Mouse (Mus musculus) midbrain, embryonic 10.5 days (tissue): ENCODE results near the gene Ugt1a5. TPM values are rescaled to one million over a fixed set of nuclear protein-coding genes. Genes with fewer than 3 reads are reported as not detected.
"Not testable (repeated sequence)": the region's sequence is repeated elsewhere in the genome, so short reads cannot be mapped to it uniquely, and the experiment has no call there.

Experiments
- DNase-seq: peaks from one replicate; pipeline ENCODE4 v3.0.0-alpha.2; 2017; ENCODE audit warnings: low spot score
- H3K27ac ChIP-seq: fragments of 300-500 bp; sonication (generic); replicated peaks from 2 replicates; pipeline ENCODE4 v1.5.1; 2016; ENCODE audit warnings: mild to moderate bottlenecking
- H3K27me3 ChIP-seq: fragments of 300-500 bp; sonication (generic); 2 replicates; pipeline ENCODE4 v1.6.1; 2016; ENCODE audit warnings: low read depth, mild to moderate bottlenecking; ENCODE audit not compliant: poor library complexity, severe bottlenecking
- H3K36me3 ChIP-seq: fragments of 300-500 bp; sonication (generic); 2 replicates; pipeline ENCODE4 v1.6.1; 2016; ENCODE audit warnings: mild to moderate bottlenecking, moderate library complexity
- H3K4me1 ChIP-seq: fragments of 300-500 bp; sonication (generic); 2 replicates; pipeline ENCODE4 v1.6.1; 2016
- H3K4me3 ChIP-seq: fragments of 300-500 bp; sonication (generic); 2 replicates; pipeline ENCODE4 v1.5.1; 2016; ENCODE audit warnings: mild to moderate bottlenecking, moderate library complexity
- H3K9me3 ChIP-seq: fragments of 300-500 bp; sonication (generic); replicated peaks from 2 replicates; pipeline ENCODE4 v1.6.1; 2016; ENCODE audit warnings: mild to moderate bottlenecking
- WGBS: fragments of 180-500 bp; shearing (Covaris S2); methylation state at CpG from one replicate; pipeline ENCODE4 v1.1.7; 2016; 5-methylcytosine and 5-hydroxymethylcytosine counted together
- polyA plus RNA-seq: library from polyadenylated mRNA; unstranded; fragments of >200 nt; fragmentation: Nextera tagmentation; extraction: Ambion mirVana; gene quantifications from 2 replicates; pipeline ENCODE4 v1.2.1, GENCODE M21; 2016

The Ugt1a5 gene
- not detected in 2 replicates for polyA plus RNA-seq

DNA sequence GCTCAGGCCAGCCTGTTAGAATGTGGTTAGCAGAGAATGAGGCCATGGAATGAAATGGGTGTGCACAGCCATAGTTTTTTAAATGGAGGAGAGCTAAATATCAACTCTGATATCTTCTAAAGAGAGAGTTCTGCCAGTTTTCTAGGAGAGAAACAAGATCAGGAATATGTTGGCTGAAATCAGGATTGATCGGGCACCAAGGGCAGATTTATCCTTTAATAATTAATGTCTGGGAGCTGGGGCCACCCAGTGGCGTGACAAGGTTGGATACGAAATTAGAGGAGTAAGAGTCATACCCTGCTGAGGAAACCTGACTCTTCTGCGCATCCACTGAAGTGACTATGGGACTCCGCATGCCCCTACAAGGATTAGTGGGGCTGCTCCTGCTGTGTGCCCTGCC lies at the start of gene Ugt1a5:
Ugt1a5 (plus strand) TSS at position 302 of the 400 bp plus-strand sequence.
- Histone ChIP-seq H3K27me3 (no peaks in the 10 kb centered on the region), H3K27ac (no peak within 1 kb of the TSS), H3K4me1 (no peaks in the 10 kb centered on the region), H3K9me3 (0 out of 2 replicates have a peak, but pooled peaks cover under 1% of the 10 kb centered on the region), H3K4me3 (no peak within 1 kb of the TSS), H3K36me3 (no peaks in the 10 kb centered on the region)
- 71% methylated on average over 5 of the region's 5 CpGs for WGBS
- DNase-seq: no peak

DNA sequence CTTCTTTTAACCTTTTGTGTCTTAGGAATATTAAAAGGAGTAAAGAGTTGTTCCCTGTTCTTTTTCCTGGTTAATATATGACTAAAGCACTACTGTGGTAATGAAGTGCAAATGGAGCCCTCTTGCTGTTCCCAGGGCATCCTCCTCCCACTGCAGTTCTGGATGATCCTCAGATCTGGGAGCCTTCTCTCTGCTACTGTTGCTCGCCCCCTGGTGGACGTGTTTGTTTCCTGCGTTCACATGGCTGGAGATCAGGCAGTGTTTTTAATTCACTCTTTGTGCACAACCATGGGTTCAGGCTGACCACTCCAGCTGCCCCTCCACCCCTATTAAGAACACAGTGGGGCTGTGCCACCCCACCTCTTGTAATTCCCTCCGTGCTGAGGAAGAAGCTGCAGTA lies 45.3 kb upstream of the Ugt1a5 start:
- H3K4me1 ChIP-seq, DNase-seq, H3K27me3 ChIP-seq, H3K27ac ChIP-seq, H3K4me3 ChIP-seq, H3K9me3 ChIP-seq, H3K36me3 ChIP-seq: not testable (repeated sequence)
- WGBS: 12% methylated on average over 4 of the region's 4 CpGs

GRCm38 (mm10) chr1:88121521-88121920 lies 44.3 kb upstream of the Ugt1a5 start:
- not testable (repeated sequence) for H3K9me3 ChIP-seq, H3K4me1 ChIP-seq
- WGBS: no CpG with 5 or more reads among the region's 1 CpGs

GRCm38 (mm10) chr1:88125827-88126360 lies 39.9 kb upstream of the Ugt1a5 start:
- H3K36me3 ChIP-seq, DNase-seq, H3K27ac ChIP-seq, H3K27me3 ChIP-seq, H3K9me3 ChIP-seq, H3K4me3 ChIP-seq, H3K4me1 ChIP-seq: not testable (repeated sequence)
- WGBS: 77% methylated on average over 4 of the region's 4 CpGs

More at GRCm38 (mm10) chr1:88121521-88121920, 44.3 kb upstream of the Ugt1a5 start:
- H3K27ac ChIP-seq, H3K36me3 ChIP-seq, DNase-seq, H3K4me3 ChIP-seq, H3K27me3 ChIP-seq: not testable (repeated sequence)

DNA sequence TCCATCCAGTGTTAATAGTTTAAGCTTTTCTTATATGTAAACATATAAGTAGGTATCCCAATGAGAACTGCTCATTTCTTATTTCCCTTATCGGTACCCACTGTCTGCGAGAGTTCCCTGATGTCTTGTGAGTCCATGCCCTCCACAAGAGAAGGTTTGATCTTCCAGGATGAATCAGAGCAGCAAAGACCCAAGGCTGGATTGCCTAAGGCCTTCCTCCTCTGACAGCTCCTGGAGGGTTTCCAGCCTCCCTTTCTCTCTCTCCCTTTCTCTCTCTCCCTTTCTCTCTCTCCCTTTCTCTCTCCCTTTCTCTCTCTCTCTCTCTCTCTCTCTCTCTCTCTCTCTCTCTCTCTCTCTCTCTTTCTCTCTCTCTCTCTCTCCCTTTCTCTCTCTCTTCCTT lies 36.7 kb upstream of the Ugt1a5 start:
- 91% methylated on average over 2 of the region's 2 CpGs for WGBS
- H3K9me3 ChIP-seq, H3K4me1 ChIP-seq, H3K4me3 ChIP-seq, H3K36me3 ChIP-seq, H3K27ac ChIP-seq, DNase-seq, H3K27me3 ChIP-seq: not testable (repeated sequence)

GRCm38 (mm10) chr1:88130223-88130622 lies 35.6 kb upstream of the Ugt1a5 start:
- H3K4me3 ChIP-seq, H3K27ac ChIP-seq, H3K36me3 ChIP-seq, H3K4me1 ChIP-seq, H3K27me3 ChIP-seq, DNase-seq, H3K9me3 ChIP-seq: not testable (repeated sequence)
- 97% methylated on average over 1 of the region's 1 CpGs for WGBS

DNA sequence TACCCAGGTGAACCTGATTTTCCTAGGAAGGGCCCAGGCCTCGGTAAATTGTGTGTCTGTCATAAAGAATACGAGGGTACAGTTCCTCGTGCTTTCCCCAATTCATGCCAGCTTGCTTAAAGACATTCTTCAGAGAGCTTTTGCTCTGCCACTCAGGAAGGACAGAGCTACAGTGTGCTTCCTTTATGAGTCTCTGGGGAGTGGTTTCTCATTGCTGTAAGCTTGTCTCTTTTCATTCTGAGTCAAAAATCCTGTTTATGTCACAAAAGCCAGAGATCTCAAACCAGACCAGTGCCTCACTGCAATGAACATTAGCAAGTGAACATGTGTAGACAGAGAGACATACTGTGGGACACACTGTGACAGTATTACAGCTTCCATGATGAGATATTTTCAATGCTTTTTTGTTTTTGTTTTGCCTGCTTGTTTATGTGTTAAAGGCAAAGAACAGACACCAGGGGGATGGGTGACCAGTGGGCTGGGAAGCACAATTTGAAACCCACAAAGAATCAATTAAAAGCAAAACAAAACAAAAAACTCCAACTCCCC lies 31.8 kb upstream of the Ugt1a5 start:
- H3K4me1 ChIP-seq: peaks cover 3% of the 10 kb centered on the region
- H3K4me3 ChIP-seq: no peak overlapping the region
- H3K27ac ChIP-seq: 0 out of 2 replicates have a peak overlapping the region, but pooled peaks have one; percentile 52
- no peaks in the 10 kb centered on the region for H3K36me3 ChIP-seq
- DNase-seq: no peak
- WGBS: 86% methylated on average over 3 of the region's 3 CpGs
- no peaks in the 10 kb centered on the region for H3K9me3 ChIP-seq
- H3K27me3 ChIP-seq: no peaks in the 10 kb centered on the region

GRCm38 (mm10) chr1:88134457-88135011 lies 31.3 kb upstream of the Ugt1a5 start, which contains the start of gene Ugt1a6a:
Gene Ugt1a6a, plus strand, starts transcription at chr1:88134809.
- not testable (repeated sequence) for H3K27me3 ChIP-seq, DNase-seq, H3K4me3 ChIP-seq, H3K4me1 ChIP-seq, H3K36me3 ChIP-seq, H3K9me3 ChIP-seq
- 0 out of 2 replicates have a peak within 1 kb of the TSS, but pooled peaks have one; percentile 52 for H3K27ac ChIP-seq
- 55% methylated on average over 5 of the region's 5 CpGs for WGBS

DNA sequence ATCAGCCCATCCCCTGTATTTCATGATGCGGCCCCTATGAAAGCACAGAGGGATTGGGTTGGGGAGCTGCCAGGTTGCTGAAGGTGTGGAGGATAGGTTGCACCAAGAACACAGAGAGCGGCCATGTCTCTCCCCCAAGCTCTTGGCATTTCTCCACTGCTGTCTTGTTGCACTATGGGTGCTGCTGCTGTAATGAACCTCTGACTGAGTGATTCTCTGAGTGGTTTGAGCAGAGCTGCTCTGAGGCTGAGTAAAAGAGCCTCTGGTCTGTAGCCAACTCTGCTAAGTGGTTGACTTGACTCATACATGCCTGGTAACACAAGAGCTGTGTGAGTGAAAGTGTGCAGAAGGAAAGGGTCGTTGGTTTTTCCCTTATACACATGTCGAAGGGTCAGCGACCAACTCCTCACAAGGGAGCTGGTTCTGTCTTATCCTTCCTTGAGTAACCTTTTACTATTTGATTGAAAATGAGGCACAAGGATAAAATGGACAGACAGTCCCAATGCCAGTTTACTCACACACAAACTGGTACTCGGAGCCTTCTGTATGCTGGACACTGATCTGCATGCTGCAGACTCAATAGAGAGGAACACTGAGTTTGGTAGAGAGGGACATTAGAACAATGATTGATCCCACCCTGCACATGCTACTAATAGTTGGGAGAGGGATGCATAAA lies 30.4 kb upstream of the Ugt1a5 start:
- H3K4me1 ChIP-seq, H3K27me3 ChIP-seq, H3K27ac ChIP-seq, H3K9me3 ChIP-seq, H3K36me3 ChIP-seq, H3K4me3 ChIP-seq, DNase-seq: not testable (repeated sequence)
- 94% methylated on average over 6 of the region's 6 CpGs for WGBS

GRCm38 (mm10) chr1:88136646-88137045 lies 29.2 kb upstream of the Ugt1a5 start:
- Histone ChIP-seq H3K9me3 (no peaks in the 10 kb centered on the region), H3K27me3 (no peaks in the 10 kb centered on the region), H3K27ac (no peak overlapping the region), H3K4me1 (peaks cover 3% of the 10 kb centered on the region), H3K4me3 (no peak overlapping the region), H3K36me3 (no peaks in the 10 kb centered on the region)
- 76% methylated on average over 2 of the region's 2 CpGs for WGBS
- no peak for DNase-seq

- Histone ChIP-seq H3K4me1 (peaks cover 3% of the 10 kb centered on the region), H3K9me3 (no peaks in the 10 kb centered on the region), H3K27me3 (no peaks in the 10 kb centered on the region), H3K27ac (no peak overlapping the region), H3K4me3 (no peak overlapping the region), H3K36me3 (no peaks in the 10 kb centered on the region)
- 90% methylated on average over 3 of the region's 3 CpGs for WGBS
- no peak for DNase-seq
These were observed 28.5 kb upstream of the Ugt1a5 start for GRCm38 (mm10) chr1:88137264-88137663.

- no peak for DNase-seq
- H3K36me3 ChIP-seq: no peaks in the 10 kb centered on the region
- peaks cover 3% of the 10 kb centered on the region for H3K4me1 ChIP-seq
- no peak overlapping the region for H3K4me3 ChIP-seq
- no peak overlapping the region for H3K27ac ChIP-seq
- no peaks in the 10 kb centered on the region for H3K9me3 ChIP-seq
- no peaks in the 10 kb centered on the region for H3K27me3 ChIP-seq
- WGBS: 90% methylated on average over 1 of the region's 1 CpGs
These were observed 27.7 kb upstream of the Ugt1a5 start for GRCm38 (mm10) chr1:88138145-88138544.

DNA sequence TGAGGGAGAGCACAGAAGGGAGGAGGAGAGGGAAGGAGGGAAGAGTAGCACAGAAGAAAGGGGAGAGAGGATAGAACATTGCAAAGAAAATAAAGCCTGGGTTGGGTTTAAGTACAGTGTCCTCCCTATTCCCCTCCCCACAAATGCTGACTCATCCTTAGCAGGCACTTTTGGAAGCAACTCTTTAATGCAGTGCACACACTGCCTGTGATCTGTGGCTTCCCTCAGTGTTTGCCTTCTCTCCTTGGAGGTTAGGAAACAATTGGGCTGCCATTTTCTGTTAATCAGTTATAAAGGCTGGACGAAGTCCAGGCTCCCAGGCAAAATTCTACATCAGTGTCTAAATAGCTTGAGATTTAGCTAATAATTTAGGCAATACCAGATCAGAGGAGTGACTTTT lies 25.3 kb upstream of the Ugt1a5 start:
- WGBS: 63% methylated on average over 1 of the region's 1 CpGs
- H3K9me3 ChIP-seq: not testable (repeated sequence)

More for the DNA sequence above, 25.3 kb upstream of the Ugt1a5 start:
- H3K4me3 ChIP-seq, H3K27ac ChIP-seq, DNase-seq, H3K4me1 ChIP-seq, H3K36me3 ChIP-seq, H3K27me3 ChIP-seq: not testable (repeated sequence)
